Mouse (Mus musculus) forebrain, embryonic 13.5 days (tissue): ENCODE results near the gene St3gal4. TPM values are rescaled to one million over a fixed set of nuclear protein-coding genes. Genes with fewer than 3 reads are reported as not detected.

Source experiments
- ATAC-seq: fragments of 200-750 bp; cut with Nextera tagmentation; 2 replicates; pipeline ENCODE4 v1.8.0; 2017
- H3K27ac ChIP-seq: fragments of 300-500 bp; sonication (generic); 2 replicates; pipeline ENCODE4 v1.5.1; 2015; ENCODE audit warnings: inconsistent platforms, mild to moderate bottlenecking, moderate library complexity
- H3K27me3 ChIP-seq: fragments of 300-500 bp; sonication (generic); 2 replicates; pipeline ENCODE4 v1.6.1; 2015; ENCODE audit warnings: mild to moderate bottlenecking, inconsistent platforms
- H3K36me3 ChIP-seq: fragments of 300-500 bp; sonication (generic); 2 replicates; pipeline ENCODE4 v1.6.1; 2015; ENCODE audit warnings: mild to moderate bottlenecking, inconsistent platforms; ENCODE audit not compliant: poor library complexity, severe bottlenecking
- H3K4me1 ChIP-seq: fragments of 300-500 bp; sonication (generic); 2 replicates; pipeline ENCODE4 v1.6.1; 2015; ENCODE audit warnings: inconsistent platforms
- H3K4me2 ChIP-seq: fragments of 300-500 bp; sonication (generic); 2 replicates; pipeline ENCODE4 v1.6.1; 2015; ENCODE audit warnings: inconsistent platforms, mild to moderate bottlenecking, moderate library complexity
- H3K4me3 ChIP-seq: fragments of 300-500 bp; sonication (generic); 2 replicates; pipeline ENCODE4 v1.5.1; 2015; ENCODE audit warnings: mild to moderate bottlenecking, inconsistent platforms
- H3K9ac ChIP-seq: fragments of 300-500 bp; sonication (generic); 2 replicates; pipeline ENCODE4 v1.6.1; 2015; ENCODE audit warnings: mild to moderate bottlenecking, inconsistent platforms
- H3K9me3 ChIP-seq: fragments of 300-500 bp; sonication (generic); replicated peaks from 2 replicates; pipeline ENCODE4 v1.6.1; 2016; ENCODE audit warnings: inconsistent platforms
- WGBS: fragments of 180-500 bp; shearing (Covaris S2); methylation state at CpG from one replicate; pipeline ENCODE4 v1.1.7; 2015; 5-methylcytosine and 5-hydroxymethylcytosine counted together
- polyA plus RNA-seq: library from polyadenylated mRNA; unstranded; fragments of >200 nt; fragmentation: Nextera tagmentation; extraction: Ambion mirVana; gene quantifications from 2 replicates; pipeline ENCODE4 v1.2.1, GENCODE M21; 2015

The St3gal4 gene
- polyA plus RNA-seq, 1 experiment from 2014 or later, result 10.8 TPM

- H3K4me2 ChIP-seq, result no peak overlapping the region
- peaks cover 7% of the 10 kb centered on the region for H3K4me1 ChIP-seq
- H3K9ac ChIP-seq, result no peak overlapping the region
- 0 out of 2 replicates have a peak, but pooled peaks cover 3% of the 10 kb centered on the region for H3K36me3 ChIP-seq
- ATAC-seq, result no peak
- 66% methylated on average over 14 of the region's 14 CpGs for WGBS
- no peak overlapping the region for H3K27ac ChIP-seq
- no peaks in the 10 kb centered on the region for H3K9me3 ChIP-seq
- H3K4me3 ChIP-seq, result no peak overlapping the region
- H3K27me3 ChIP-seq, result 0 out of 2 replicates have a peak, but pooled peaks cover under 1% of the 10 kb centered on the region
Observed at GRCm38 (mm10) chr9:35035074-35035473, 84.0 kb downstream of the St3gal4 start.

GRCm38 (mm10) chr9:35032457-35032856 is 86.6 kb downstream of the St3gal4 start:
- H3K4me2 ChIP-seq, result no peak overlapping the region
- WGBS, result 52% methylated on average over 6 of the region's 6 CpGs

GRCm38 (mm10) chr9:35030823-35031222 is 88.2 kb downstream of the St3gal4 start:
- no peak overlapping the region for H3K4me2 ChIP-seq
- H3K4me3 ChIP-seq, result no peak overlapping the region
- H3K9ac ChIP-seq, result no peak overlapping the region
- no peaks in the 10 kb centered on the region for H3K4me1 ChIP-seq
- H3K9me3 ChIP-seq, result no peaks in the 10 kb centered on the region
- peaks cover 7% of the 10 kb centered on the region; the same call in 1 of the 2 replicates for H3K27me3 ChIP-seq
- no peak overlapping the region for H3K27ac ChIP-seq
- 79% methylated on average over 5 of the region's 5 CpGs for WGBS
- 0 out of 2 replicates have a peak, but pooled peaks cover 3% of the 10 kb centered on the region for H3K36me3 ChIP-seq
- no peak for ATAC-seq

More at GRCm38 (mm10) chr9:35032457-35032856, 86.6 kb downstream of the St3gal4 start:
- no peak overlapping the region for H3K4me3 ChIP-seq
- 0 out of 2 replicates have a peak, but pooled peaks cover 3% of the 10 kb centered on the region for H3K36me3 ChIP-seq
- no peaks in the 10 kb centered on the region for H3K4me1 ChIP-seq
- ATAC-seq, result no peak
- no peak overlapping the region for H3K27ac ChIP-seq
- peaks cover 3% of the 10 kb centered on the region; the same call in 1 of the 2 replicates for H3K27me3 ChIP-seq
- no peak overlapping the region for H3K9ac ChIP-seq
- no peaks in the 10 kb centered on the region for H3K9me3 ChIP-seq

GRCm38 (mm10) chr9:35027382-35027997 is 91.6 kb downstream of the St3gal4 start:
- H3K27ac ChIP-seq, result no peak overlapping the region
- 84% methylated on average over 6 of the region's 6 CpGs for WGBS
- ATAC-seq, result no peak

GRCm38 (mm10) chr9:35026897-35027311 is 92.2 kb downstream of the St3gal4 start:
- H3K9me3 ChIP-seq, result no peaks in the 10 kb centered on the region
- ATAC-seq, result no peak
- WGBS, result 62% methylated on average over 6 of the region's 6 CpGs
- H3K4me1 ChIP-seq, result peaks cover 11% of the 10 kb centered on the region
- no peak overlapping the region for H3K9ac ChIP-seq
- no peak overlapping the region for H3K4me2 ChIP-seq
- H3K27ac ChIP-seq, result no peak overlapping the region
- no peaks in the 10 kb centered on the region for H3K36me3 ChIP-seq
- peaks cover 30% of the 10 kb centered on the region for H3K27me3 ChIP-seq
- H3K4me3 ChIP-seq, result no peak overlapping the region

More at GRCm38 (mm10) chr9:35027382-35027997, 91.6 kb downstream of the St3gal4 start:
- Histone ChIP-seq H3K9ac (no peak overlapping the region), H3K27me3 (peaks cover 30% of the 10 kb centered on the region), H3K4me3 (no peak overlapping the region), H3K4me1 (peaks cover 11% of the 10 kb centered on the region), H3K4me2 (no peak overlapping the region), H3K9me3 (no peaks in the 10 kb centered on the region), H3K36me3 (no peaks in the 10 kb centered on the region)

GRCm38 (mm10) chr9:35026311-35026710 is 92.8 kb downstream of the St3gal4 start:
- Histone ChIP-seq H3K4me2 (no peak overlapping the region), H3K36me3 (no peaks in the 10 kb centered on the region), H3K27me3 (peaks cover 30% of the 10 kb centered on the region), H3K27ac (no peak overlapping the region), H3K9me3 (no peaks in the 10 kb centered on the region), H3K4me1 (peaks cover 11% of the 10 kb centered on the region), H3K4me3 (no peak overlapping the region), H3K9ac (no peak overlapping the region)
- 87% methylated on average over 6 of the region's 6 CpGs for WGBS
- ATAC-seq, result no peak

GRCm38 (mm10) chr9:35024591-35025496 is 94.2 kb downstream of the St3gal4 start:
- no peaks in the 10 kb centered on the region for H3K36me3 ChIP-seq
- WGBS, result 3% methylated on average over 23 of the region's 25 CpGs

GRCm38 (mm10) chr9:35021744-35022143 is 97.3 kb downstream of the St3gal4 start:
- no peak overlapping the region for H3K27ac ChIP-seq
- H3K9me3 ChIP-seq, result no peaks in the 10 kb centered on the region
- WGBS, result 92% methylated on average over 1 of the region's 1 CpGs
- no peaks in the 10 kb centered on the region for H3K36me3 ChIP-seq
- peaks cover 27% of the 10 kb centered on the region for H3K27me3 ChIP-seq
- H3K4me2 ChIP-seq, result no peak overlapping the region
- H3K9ac ChIP-seq, result no peak overlapping the region
- no peak for ATAC-seq
- H3K4me3 ChIP-seq, result no peak overlapping the region
- H3K4me1 ChIP-seq, result peaks cover 37% of the 10 kb centered on the region

More at GRCm38 (mm10) chr9:35024591-35025496, 94.2 kb downstream of the St3gal4 start:
- peak overlapping the region; percentile 26 for H3K4me3 ChIP-seq
- H3K27me3 ChIP-seq, result peaks cover 27% of the 10 kb centered on the region
- no peaks in the 10 kb centered on the region for H3K9me3 ChIP-seq
- peaks cover 11% of the 10 kb centered on the region for H3K4me1 ChIP-seq
- peak; percentile 44 for ATAC-seq
- peak overlapping the region; percentile 58 for H3K4me2 ChIP-seq
- no peak overlapping the region for H3K27ac ChIP-seq
- H3K9ac ChIP-seq, result peak overlapping the region; percentile 55

GRCm38 (mm10) chr9:35020015-35020653 is 98.9 kb downstream of the St3gal4 start:
- Histone ChIP-seq H3K9ac (no peak overlapping the region), H3K9me3 (no peaks in the 10 kb centered on the region), H3K4me2 (no peak overlapping the region), H3K4me1 (peaks cover 35% of the 10 kb centered on the region), H3K36me3 (no peaks in the 10 kb centered on the region), H3K4me3 (no peak overlapping the region), H3K27me3 (peaks cover 16% of the 10 kb centered on the region), H3K27ac (no peak overlapping the region)
- ATAC-seq, result no peak
- 62% methylated on average over 11 of the region's 11 CpGs for WGBS

GRCm38 (mm10) chr9:35019372-35019771 is 99.7 kb downstream of the St3gal4 start:
- H3K4me1 ChIP-seq, result peaks cover 28% of the 10 kb centered on the region
- H3K4me2 ChIP-seq, result no peak overlapping the region
- no peaks in the 10 kb centered on the region for H3K36me3 ChIP-seq
- no peak overlapping the region for H3K4me3 ChIP-seq
- ATAC-seq, result peak; percentile 43
- H3K27me3 ChIP-seq, result peaks cover 10% of the 10 kb centered on the region
- no peak overlapping the region for H3K9ac ChIP-seq
- no peak overlapping the region for H3K27ac ChIP-seq
- WGBS, result 14% methylated on average over 3 of the region's 3 CpGs
- no peaks in the 10 kb centered on the region for H3K9me3 ChIP-seq

- Histone ChIP-seq H3K27ac (peak overlapping the region; percentile 54; the same call in 1 of the 2 replicates), H3K27me3 (no peaks in the 10 kb centered on the region), H3K9ac (no peak overlapping the region), H3K36me3 (no peaks in the 10 kb centered on the region), H3K4me3 (no peak overlapping the region), H3K9me3 (no peaks in the 10 kb centered on the region), H3K4me2 (peak overlapping the region; percentile 43), H3K4me1 (peaks cover 26% of the 10 kb centered on the region)
- 48% methylated on average over 5 of the region's 5 CpGs for WGBS
- peak; percentile 12; the same call in 1 of the 2 replicates for ATAC-seq
Observed at GRCm38 (mm10) chr9:35018056-35018455, 101.0 kb downstream of the St3gal4 start.
